Comparison of ENCODE assay signal across 18 mouse cellular contexts in genomic region chr6:58974428-58974827, GRCm38 (mm10). TPM values are rescaled to one million over a fixed set of nuclear protein-coding genes. Genes with fewer than 3 reads are reported as not detected.
"Had no signal": no experiment of that assay in that cellular context is flagged by ENCODE, and none has a peak within 500 bp of the region (broad histone marks: within the 10 kb centered on the region; RNA-seq: fewer than 3 reads in every experiment).

No protein-coding gene starts in this region.

- H3K4me2 ChIP-seq: lung, embryonic 15.5 days; midbrain, embryonic 11.5 days; midbrain, embryonic 13.5 days; midbrain, embryonic 15.5 days; neural tube, embryonic 12.5 days had no signal

- H3K27ac ChIP-seq: lung, embryonic 15.5 days; macrophage; midbrain, embryonic 13.5 days; midbrain, embryonic 15.5 days; neural tube, embryonic 12.5 days had no signal

- ATAC-seq: lung, postnatal 0 days; midbrain, embryonic 13.5 days; midbrain, embryonic 15.5 days had no signal

- H3K27me3 ChIP-seq: lung, embryonic 15.5 days; megakaryocyte, embryonic 14.5 days; midbrain, embryonic 13.5 days; midbrain, embryonic 15.5 days; neural tube, embryonic 12.5 days had no signal

- H3K9ac ChIP-seq: lung, embryonic 15.5 days; midbrain, embryonic 13.5 days; midbrain, embryonic 15.5 days; neural tube, embryonic 12.5 days had no signal

- H3K4me3 ChIP-seq: lung, embryonic 15.5 days; megakaryocyte, embryonic 14.5 days; midbrain, embryonic 13.5 days; midbrain, embryonic 15.5 days; neural tube, embryonic 12.5 days had no signal

- H3K4me1 ChIP-seq: megakaryocyte, embryonic 14.5 days; midbrain, embryonic 13.5 days; midbrain, embryonic 15.5 days; neural tube, embryonic 12.5 days had no signal

- H3K9me3 ChIP-seq: lung, embryonic 15.5 days; megakaryocyte, embryonic 14.5 days; midbrain, embryonic 13.5 days; midbrain, embryonic 15.5 days; neural tube, embryonic 12.5 days had no signal

- H3K36me3 ChIP-seq: midbrain, embryonic 13.5 days; midbrain, embryonic 15.5 days; neural tube, embryonic 12.5 days had no signal

- DNase-seq: lung, adult 2 months; lung, postnatal 14 days; lung, postnatal 36 days; right cerebral cortex, postnatal 14 days; spleen, adult 18-20 months; thymus, adult 18-20 months; thymus, postnatal 14 days; thymus, postnatal 36 days had no signal

RNA-seq across cellular contexts. Expression of gene Fam13a, which starts 49.9 kb away (rescaled TPM):
- total RNA-seq: monocyte, adult 5-6 weeks; neutrophil, adult 5-6 weeks had no signal
